Mouse (Mus musculus): ENCODE results near the gene Syt17. TPM values are rescaled to one million over a fixed set of nuclear protein-coding genes. Genes with fewer than 3 reads are reported as not detected.

Gene Syt17
- total RNA-seq (2015; ENCODE audit: low replicate concordance) (not detected in 2 replicates), total RNA-seq (2017; ENCODE audit: low replicate concordance) (0.51 TPM in 1 of 2 replicates, not detected in the other)

- no peak for ATAC-seq (replicated peaks; ENCODE audit: low FRiP score, poor library complexity, severe bottlenecking)
Observed at GRCm38 (mm10) chr7:118448134-118448967, at the start of gene Syt17. TSS of gene Syt17 (minus strand) at chr7:118448222.

- no peak for ATAC-seq (replicated peaks; ENCODE audit: low FRiP score, poor library complexity, severe bottlenecking)
Observed at GRCm38 (mm10) chr7:118494892-118495579, 47.0 kb upstream of the Syt17 start.

- no peak for ATAC-seq (replicated peaks; ENCODE audit: low FRiP score, poor library complexity, severe bottlenecking)
Observed at GRCm38 (mm10) chr7:118493892-118494291, 45.9 kb upstream of the Syt17 start.

GRCm38 (mm10) chr7:118491431-118492147 lies 43.6 kb upstream of the Syt17 start, which contains the start of gene Itpripl2:
TSS of gene Itpripl2 (minus strand) at chr7:118491975.
- no peak for ATAC-seq (replicated peaks; ENCODE audit: low FRiP score, poor library complexity, severe bottlenecking)

- ATAC-seq (replicated peaks; ENCODE audit: low FRiP score, poor library complexity, severe bottlenecking): no peak
Observed at GRCm38 (mm10) chr7:118490666-118491430, 42.8 kb upstream of the Syt17 start.

- ATAC-seq (replicated peaks; ENCODE audit: low FRiP score, poor library complexity, severe bottlenecking): no peak
Observed at GRCm38 (mm10) chr7:118489706-118490665, 42.0 kb upstream of the Syt17 start.

GRCm38 (mm10) chr7:118488060-118488664 lies 40.1 kb upstream of the Syt17 start:
- ATAC-seq (replicated peaks; ENCODE audit: low FRiP score, poor library complexity, severe bottlenecking): no peak

GRCm38 (mm10) chr7:118486917-118487316 lies 38.9 kb upstream of the Syt17 start:
- no peak for ATAC-seq (replicated peaks; ENCODE audit: low FRiP score, poor library complexity, severe bottlenecking)

- no peak for ATAC-seq (replicated peaks; ENCODE audit: low FRiP score, poor library complexity, severe bottlenecking)
Observed at GRCm38 (mm10) chr7:118483996-118484395, 36.0 kb upstream of the Syt17 start.

GRCm38 (mm10) chr7:118482001-118482400 lies 34.0 kb upstream of the Syt17 start:
- no peak for ATAC-seq (replicated peaks; ENCODE audit: low FRiP score, poor library complexity, severe bottlenecking)

- no peak for ATAC-seq (replicated peaks; ENCODE audit: low FRiP score, poor library complexity, severe bottlenecking)
Observed at GRCm38 (mm10) chr7:118481047-118481810, 33.2 kb upstream of the Syt17 start.

GRCm38 (mm10) chr7:118480160-118480709 lies 32.2 kb upstream of the Syt17 start:
- ATAC-seq (replicated peaks; ENCODE audit: low FRiP score, poor library complexity, severe bottlenecking): no peak

GRCm38 (mm10) chr7:118478835-118479312 lies 30.9 kb upstream of the Syt17 start:
- ATAC-seq (replicated peaks; ENCODE audit: low FRiP score, poor library complexity, severe bottlenecking): no peak

- no peak for ATAC-seq (replicated peaks; ENCODE audit: low FRiP score, poor library complexity, severe bottlenecking)
Observed at GRCm38 (mm10) chr7:118476428-118476827, 28.4 kb upstream of the Syt17 start.

GRCm38 (mm10) chr7:118475008-118475705 lies 27.1 kb upstream of the Syt17 start:
- ATAC-seq (replicated peaks; ENCODE audit: low FRiP score, poor library complexity, severe bottlenecking): no peak

GRCm38 (mm10) chr7:118472886-118473285 lies 24.9 kb upstream of the Syt17 start:
- ATAC-seq (replicated peaks; ENCODE audit: low FRiP score, poor library complexity, severe bottlenecking): no peak
